Mouse (Mus musculus) liver, postnatal 0 days (tissue): ENCODE results near the gene Sulf2. TPM values are rescaled to one million over a fixed set of nuclear protein-coding genes. Genes with fewer than 3 reads are reported as not detected.
A peak's percentile ranks its signal among the peaks of the same experiment; 100 is the strongest.

Experiments
- ATAC-seq: fragments of 200-750 bp; cut with Nextera tagmentation; 2 replicates; pipeline ENCODE4 v1.8.0; 2017; ENCODE audit warnings: mild to moderate bottlenecking, moderate library complexity
- DNase-seq: peaks from one replicate; pipeline ENCODE4 v3.0.0-alpha.2; 2016
- H3K27ac ChIP-seq: fragments of 300-500 bp; sonication (generic); 2 replicates; pipeline ENCODE4 v1.5.1; 2014; ENCODE audit warnings: antibody characterized with exemption, moderate library complexity, mild to moderate bottlenecking, low read depth
- H3K27me3 ChIP-seq: fragments of 300-500 bp; sonication (generic); 2 replicates; pipeline ENCODE4 v1.6.1; 2014; ENCODE audit warnings: low read length, control low read depth, mixed read lengths; ENCODE audit not compliant: insufficient read depth
- H3K36me3 ChIP-seq: fragments of 300-500 bp; sonication (generic); replicated peaks from 2 replicates; pipeline ENCODE4 v1.6.1; 2014; ENCODE audit warnings: mild to moderate bottlenecking, control low read depth, low read length, moderate library complexity, mixed read lengths; ENCODE audit not compliant: insufficient read depth
- H3K4me1 ChIP-seq: fragments of 300-500 bp; sonication (generic); 2 replicates; pipeline ENCODE4 v1.6.1; 2014; ENCODE audit warnings: antibody characterized with exemption, mild to moderate bottlenecking, control low read depth; ENCODE audit not compliant: insufficient read depth
- H3K4me2 ChIP-seq: fragments of 300-500 bp; sonication (generic); 2 replicates; pipeline ENCODE4 v1.6.1; 2014; ENCODE audit warnings: low read depth, mild to moderate bottlenecking, low read length, moderate library complexity, mixed read lengths
- H3K4me3 ChIP-seq: fragments of 300-500 bp; sonication (generic); 2 replicates; pipeline ENCODE4 v1.5.1; 2014; ENCODE audit warnings: low read depth, low read length
- H3K9ac ChIP-seq: fragments of 300-500 bp; sonication (generic); replicated peaks from 2 replicates; pipeline ENCODE4 v1.6.1; 2014; ENCODE audit warnings: mild to moderate bottlenecking, moderate library complexity
- H3K9me3 ChIP-seq: fragments of 300-500 bp; sonication (generic); 2 replicates; pipeline ENCODE4 v1.6.1; 2016; ENCODE audit warnings: mild to moderate bottlenecking, control low read depth, low read length, mixed read lengths
- CTCF ChIP-seq: sonication (generic); IDR thresholded peaks from 2 replicates; pipeline ENCODE4 v1.5.1; 2016; ENCODE audit warnings: antibody characterized with exemption, low read depth
- EP300 ChIP-seq: IDR thresholded peaks from 2 replicates; pipeline ENCODE4 v1.6.1; 2016; ENCODE audit warnings: antibody characterized with exemption, low read depth, mild to moderate bottlenecking
- WGBS: fragments of 180-500 bp; shearing (Covaris S2); extraction: QIAGEN DNeasy Blood & Tissue Kit; methylation state at CpG from one replicate; pipeline ENCODE4 v1.1.7; 2014; ENCODE audit not compliant: insufficient replicate concordance; 5-methylcytosine and 5-hydroxymethylcytosine counted together
- polyA plus RNA-seq: library from polyadenylated mRNA; unstranded; fragments of >200 nt; fragmentation: Nextera tagmentation; extraction: Ambion mirVana; gene quantifications from 2 replicates; pipeline ENCODE4 v1.2.1, GENCODE M21; 2015

Sulf2 gene
- polyA plus RNA-seq, 1 experiment from 2014 or later: 1.8 TPM

DNA sequence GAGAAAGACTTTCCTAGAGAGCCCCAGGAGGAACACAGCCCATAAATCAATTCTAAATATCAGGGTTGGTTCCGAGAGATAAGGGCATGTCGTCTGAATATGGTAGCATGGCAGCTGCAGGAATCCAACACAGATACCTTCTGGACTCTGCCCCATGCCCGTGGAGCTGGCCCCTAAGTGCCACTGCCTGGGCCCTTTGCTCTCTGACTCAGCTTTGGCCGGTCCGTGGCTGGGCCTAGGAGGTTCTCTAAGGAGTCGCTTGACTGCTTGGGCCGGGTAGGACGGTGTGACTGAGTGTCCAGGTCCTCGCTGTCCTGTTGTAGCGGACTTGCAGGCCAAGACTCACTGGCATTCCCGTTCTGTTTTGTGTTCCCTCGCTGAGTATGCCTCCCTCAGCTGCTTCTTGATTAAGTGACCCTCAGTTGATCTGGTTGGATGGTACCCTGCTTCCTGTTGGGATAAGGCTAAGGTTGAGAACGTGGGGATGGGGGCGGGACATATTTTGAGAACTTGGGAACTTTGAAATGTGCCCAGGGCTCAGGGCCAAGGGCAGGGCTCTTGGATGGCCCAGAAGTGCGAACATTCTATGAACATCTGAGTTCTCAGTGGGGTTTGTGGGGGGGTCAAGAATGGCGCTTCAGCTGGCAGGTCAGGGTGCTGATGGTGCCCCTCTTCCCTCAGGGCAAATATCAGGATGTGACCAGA lies 30.9 kb upstream of the Sulf2 start:
- ATAC-seq (no peak), DNase-seq (no peak)
- Histone ChIP-seq H3K27me3 (no peaks in the 10 kb centered on the region), H3K27ac (no peak overlapping the region), H3K4me2 (no peak overlapping the region), H3K4me1 (no peaks in the 10 kb centered on the region), H3K9me3 (no peaks in the 10 kb centered on the region), H3K36me3 (no peaks in the 10 kb centered on the region), H3K9ac (no peak overlapping the region), H3K4me3 (no peak overlapping the region)
- TF ChIP-seq EP300 (no peak), CTCF (no peak)
- 75% methylated on average over 16 of the region's 16 CpGs for WGBS

GRCm38 (mm10) chr2:166185768-166186167 lies 30.3 kb upstream of the Sulf2 start:
- H3K27me3 ChIP-seq: no peaks in the 10 kb centered on the region
- H3K9me3 ChIP-seq: no peaks in the 10 kb centered on the region
- TF ChIP-seq CTCF (no peak), EP300 (no peak)
- 82% methylated on average over 6 of the region's 6 CpGs for WGBS
- H3K4me1 ChIP-seq: peaks cover 2% of the 10 kb centered on the region; the same call in 1 of the 2 replicates
- no peak for DNase-seq
- no peak overlapping the region for H3K4me2 ChIP-seq
- H3K27ac ChIP-seq: no peak overlapping the region
- no peak overlapping the region for H3K9ac ChIP-seq
- no peaks in the 10 kb centered on the region for H3K36me3 ChIP-seq
- no peak for ATAC-seq
- no peak overlapping the region for H3K4me3 ChIP-seq

- 51% methylated on average over 6 of the region's 6 CpGs for WGBS
- no peak overlapping the region for H3K4me3 ChIP-seq
- peak; percentile 38 for DNase-seq
- TF ChIP-seq EP300 (no peak), CTCF (peak; percentile 45)
- H3K36me3 ChIP-seq: no peaks in the 10 kb centered on the region
- H3K9me3 ChIP-seq: no peaks in the 10 kb centered on the region
- no peaks in the 10 kb centered on the region for H3K27me3 ChIP-seq
- no peak overlapping the region for H3K9ac ChIP-seq
- no peak for ATAC-seq
- H3K4me2 ChIP-seq: no peak overlapping the region
- no peak overlapping the region for H3K27ac ChIP-seq
- H3K4me1 ChIP-seq: peaks cover 10% of the 10 kb centered on the region; the same call in 1 of the 2 replicates
Observed at GRCm38 (mm10) chr2:166184417-166184816, 29.0 kb upstream of the Sulf2 start.

DNA sequence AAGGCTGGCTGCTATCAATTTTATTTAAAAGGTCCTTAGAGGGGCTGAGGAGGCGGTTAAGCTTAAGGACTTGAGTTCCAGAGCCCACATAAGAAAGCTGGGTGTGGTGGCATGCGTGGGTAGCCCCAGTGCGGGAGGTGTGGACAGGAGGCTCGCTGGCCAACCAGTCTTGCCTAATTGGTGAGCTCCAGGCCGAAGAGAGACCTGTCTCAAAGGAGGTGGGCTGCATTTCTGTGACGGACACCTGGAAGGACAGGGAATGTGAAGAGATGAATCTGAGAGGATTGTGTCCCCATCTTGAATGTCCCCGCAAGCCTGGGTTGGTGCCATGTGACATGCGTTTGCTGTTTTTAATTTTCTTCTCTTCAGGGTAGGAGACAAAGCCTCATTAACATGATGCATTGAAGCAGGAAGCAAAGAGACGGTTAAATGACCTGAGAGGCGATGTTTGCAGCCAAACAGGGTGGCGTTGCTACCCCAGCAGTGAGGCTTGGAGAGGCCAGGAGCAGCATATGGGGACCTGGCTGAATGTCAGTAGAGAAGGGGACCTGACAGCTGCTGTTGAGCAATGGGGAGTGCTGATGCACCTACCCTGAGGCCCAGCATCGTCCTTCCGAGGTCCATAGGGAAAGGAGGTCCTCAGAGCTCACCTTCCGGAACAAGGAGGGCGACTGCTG lies 26.7 kb upstream of the Sulf2 start:
- H3K27ac ChIP-seq: no peak overlapping the region
- H3K9me3 ChIP-seq: no peaks in the 10 kb centered on the region
- H3K36me3 ChIP-seq: no peaks in the 10 kb centered on the region
- no peak overlapping the region for H3K4me3 ChIP-seq
- WGBS: 79% methylated on average over 15 of the region's 15 CpGs
- H3K9ac ChIP-seq: no peak overlapping the region
- DNase-seq: no peak
- peaks cover 10% of the 10 kb centered on the region; the same call in 1 of the 2 replicates for H3K4me1 ChIP-seq
- ATAC-seq: no peak
- no peak overlapping the region for H3K4me2 ChIP-seq
- no peaks in the 10 kb centered on the region for H3K27me3 ChIP-seq
- TF ChIP-seq EP300 (no peak), CTCF (no peak)

GRCm38 (mm10) chr2:166180744-166181508 lies 25.5 kb upstream of the Sulf2 start:
- Histone ChIP-seq H3K9me3 (no peaks in the 10 kb centered on the region), H3K36me3 (no peaks in the 10 kb centered on the region), H3K27ac (peak overlapping the region; percentile 3; the same call in 1 of the 2 replicates), H3K9ac (no peak overlapping the region), H3K4me3 (no peak overlapping the region), H3K4me2 (no peak overlapping the region), H3K27me3 (no peaks in the 10 kb centered on the region), H3K4me1 (peaks cover 10% of the 10 kb centered on the region; the same call in 1 of the 2 replicates)
- TF ChIP-seq EP300 (no peak), CTCF (no peak)
- ATAC-seq: peak; percentile 77
- peak; percentile 61 for DNase-seq
- WGBS: 34% methylated on average over 11 of the region's 11 CpGs

GRCm38 (mm10) chr2:166180136-166180649 lies 24.7 kb upstream of the Sulf2 start:
- no peak for ATAC-seq
- Histone ChIP-seq H3K4me1 (peaks cover 10% of the 10 kb centered on the region; the same call in 1 of the 2 replicates), H3K36me3 (no peaks in the 10 kb centered on the region), H3K9me3 (no peaks in the 10 kb centered on the region), H3K4me2 (no peak overlapping the region), H3K9ac (no peak overlapping the region), H3K27me3 (no peaks in the 10 kb centered on the region), H3K4me3 (no peak overlapping the region), H3K27ac (0 out of 2 replicates have a peak overlapping the region, but pooled peaks have one; percentile 3)
- TF ChIP-seq CTCF (no peak), EP300 (no peak)
- no peak for DNase-seq
- WGBS: 55% methylated on average over 5 of the region's 5 CpGs
